In the genomic region with DNA sequence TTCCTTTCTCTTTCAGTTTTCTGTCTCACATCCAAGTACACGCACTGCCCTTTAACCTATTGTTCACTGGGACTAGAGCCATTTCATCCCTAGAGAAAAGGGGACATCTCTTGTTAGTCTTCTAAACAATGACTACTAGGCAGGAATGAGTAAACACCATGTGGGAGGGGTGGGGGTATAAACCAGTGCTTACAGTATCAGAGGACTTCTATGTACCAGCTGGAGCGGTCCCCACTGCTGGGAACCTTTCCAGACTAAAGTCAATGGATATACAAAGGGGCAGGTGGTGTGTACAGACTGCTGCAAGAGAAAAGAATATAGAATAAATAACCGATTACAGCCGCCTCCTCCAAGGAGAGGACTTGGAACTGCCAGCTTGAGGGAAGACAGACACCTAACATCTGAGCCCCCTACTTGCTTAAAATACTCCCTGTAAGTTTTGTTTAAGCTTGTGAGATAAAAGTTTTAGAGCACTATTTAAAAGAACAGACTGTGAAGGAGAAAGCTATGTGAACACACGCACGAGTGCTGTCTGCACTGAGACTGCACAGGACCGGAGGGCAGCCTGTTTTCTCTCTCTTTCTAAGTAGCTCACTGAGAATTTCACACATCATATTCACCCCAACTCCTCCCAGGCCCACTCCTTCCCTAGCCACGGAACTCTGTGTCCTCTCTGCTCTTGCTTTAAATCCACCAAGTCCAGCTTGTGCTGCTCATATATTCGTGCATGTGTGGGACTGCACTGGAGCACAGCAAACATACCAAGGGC, we compare ENCODE assay signal across 8 mouse cellular contexts. TPM values are rescaled to one million over a fixed set of nuclear protein-coding genes. Genes with fewer than 3 reads are reported as not detected.
DNase-seq lines count a peak whose midpoint lies in the region; ATAC-seq and TF ChIP-seq lines count a peak whose summit lies in the region.

No protein-coding gene starts in this region.

- peaks cover 20% of the 10 kb centered on the region for H3K4me1 ChIP-seq in hindbrain, embryonic 14.5 days (replicated peaks; ENCODE audit: control insufficient read depth, insufficient read depth, low read length)
- no peaks in the 10 kb centered on the region for H3K4me1 ChIP-seq in midbrain, postnatal 0 days (ENCODE audit: insufficient read depth, low read length)

- ATAC-seq in hindbrain, embryonic 14.5 days (ENCODE audit: low FRiP score), result peak; percentile 71; the same call in 1 of the 2 replicates
- ATAC-seq in midbrain, postnatal 0 days (ENCODE audit: low FRiP score), result no peak

- no peaks in the 10 kb centered on the region for H3K27me3 ChIP-seq in hindbrain, embryonic 14.5 days (ENCODE audit: control insufficient read depth, insufficient read depth, low read length)
- no peaks in the 10 kb centered on the region for H3K27me3 ChIP-seq in midbrain, postnatal 0 days (ENCODE audit: insufficient read depth, low read length)

- TF ChIP-seq CTCF in midbrain, postnatal 0 days (IDR thresholded peaks at IDR 0.05), result no peak

- 57% methylated on average over 9 of the region's 9 CpGs for WGBS in hindbrain, embryonic 14.5 days
- WGBS in midbrain, postnatal 0 days, result 36% methylated on average over 9 of the region's 9 CpGs

- no peaks in the 10 kb centered on the region for H3K9me3 ChIP-seq in hindbrain, embryonic 14.5 days (ENCODE audit: control insufficient read depth, low read length)
- no peaks in the 10 kb centered on the region for H3K9me3 ChIP-seq in midbrain, postnatal 0 days (ENCODE audit: low read length)

- H3K36me3 ChIP-seq in hindbrain, embryonic 14.5 days (replicated peaks; ENCODE audit: control insufficient read depth, insufficient read depth), result peaks cover 17% of the 10 kb centered on the region
- peaks cover 6% of the 10 kb centered on the region; the same call in 1 of the 2 replicates for H3K36me3 ChIP-seq in midbrain, postnatal 0 days (ENCODE audit: insufficient read depth, low read length)

- H3K9ac ChIP-seq in hindbrain, embryonic 14.5 days, result no peak overlapping the region
- H3K9ac ChIP-seq in midbrain, postnatal 0 days (replicated peaks; ENCODE audit: low read length, poor library complexity, severe bottlenecking), result no peak overlapping the region

- H3K4me3 ChIP-seq in hindbrain, embryonic 14.5 days (replicated peaks; ENCODE audit: low read length), result no peak overlapping the region
- H3K4me3 ChIP-seq in midbrain, postnatal 0 days (ENCODE audit: low read depth, low read length), result no peak overlapping the region

- no peak overlapping the region for H3K4me2 ChIP-seq in hindbrain, embryonic 14.5 days (replicated peaks)
- H3K4me2 ChIP-seq in midbrain, postnatal 0 days (ENCODE audit: low read depth, low read length, poor library complexity, severe bottlenecking), result no peak overlapping the region

- DNase-seq in cerebellum, adult 18-20 months, result peak; percentile 19 to 41
- no peak for DNase-seq in cerebellum, postnatal 4 days (ENCODE audit: low spot score in 2 of 2)
- DNase-seq in kidney, postnatal 25 days, result peak; percentile 20 to 48
- DNase-seq in kidney, postnatal 10 days, result no peak
- peak; percentile 40 for DNase-seq in hindbrain, embryonic 14.5 days (ENCODE audit: low spot score)
- DNase-seq in midbrain, postnatal 0 days (ENCODE audit: low spot score), result peak; percentile 67
- DNase-seq in right cerebral cortex, postnatal 25 days, result no peak
- DNase-seq in adrenal gland, postnatal 10 days, result no peak

- peak overlapping the region; percentile 45; the same call in 1 of the 2 replicates for H3K27ac ChIP-seq in hindbrain, embryonic 14.5 days
- no peak overlapping the region for H3K27ac ChIP-seq in midbrain, postnatal 0 days (ENCODE audit: low read depth, low read length)

RNA-seq across cellular contexts. Expression of a gene that starts 5.4 kb away (rescaled TPM):
- polyA plus RNA-seq in hindbrain, embryonic 14.5 days (2014; fragmentation: Nextera tagmentation; extraction: Ambion mirVana), result 57.0 and 63.1 TPM in 2 replicates
- total RNA-seq in midbrain, postnatal 0 days (2014; rRNA removed), result 74.6 and 88.7 TPM in 2 replicates
- polyA plus RNA-seq in midbrain, postnatal 0 days (2015; fragmentation: Nextera tagmentation; extraction: Ambion mirVana), result 26.2 and 26.4 TPM in 2 replicates
- total RNA-seq in adrenal gland, postnatal 10 days (2021), result 1 to 10 TPM; 4.2 to 6.3 TPM

Comparison
In these comparisons a context has a peak if more than half of its experiments do, and no peak if none do; other contexts are left out.
1. DNase-seq: peak in cerebellum, adult 18-20 months (2 of 2), kidney, postnatal 25 days (2 of 2), hindbrain, embryonic 14.5 days (single experiment) and midbrain, postnatal 0 days (single experiment); none in cerebellum, postnatal 4 days (0 of 2), kidney, postnatal 10 days (single experiment), right cerebral cortex, postnatal 25 days (single experiment) and adrenal gland, postnatal 10 days (single experiment).
2. RNA of a gene that starts 5.4 kb away (total RNA-seq): 74.6 to 88.7 TPM in midbrain, postnatal 0 days; 4.2 to 6.3 TPM in adrenal gland, postnatal 10 days; every median in the first group is over 10 times any median in the second.